Mouse (Mus musculus) right cerebral cortex, postnatal 4 days (tissue): ENCODE data around the gene Sap30l.
"Not testable (repeated sequence)": the region's sequence is repeated elsewhere in the genome, so short reads cannot be mapped to it uniquely, and the experiment has no call there.

Experiments
- DNase-seq: peaks from one replicate; pipeline ENCODE4 v3.0.0-alpha.2; 2022

Gene Sap30l

DNA sequence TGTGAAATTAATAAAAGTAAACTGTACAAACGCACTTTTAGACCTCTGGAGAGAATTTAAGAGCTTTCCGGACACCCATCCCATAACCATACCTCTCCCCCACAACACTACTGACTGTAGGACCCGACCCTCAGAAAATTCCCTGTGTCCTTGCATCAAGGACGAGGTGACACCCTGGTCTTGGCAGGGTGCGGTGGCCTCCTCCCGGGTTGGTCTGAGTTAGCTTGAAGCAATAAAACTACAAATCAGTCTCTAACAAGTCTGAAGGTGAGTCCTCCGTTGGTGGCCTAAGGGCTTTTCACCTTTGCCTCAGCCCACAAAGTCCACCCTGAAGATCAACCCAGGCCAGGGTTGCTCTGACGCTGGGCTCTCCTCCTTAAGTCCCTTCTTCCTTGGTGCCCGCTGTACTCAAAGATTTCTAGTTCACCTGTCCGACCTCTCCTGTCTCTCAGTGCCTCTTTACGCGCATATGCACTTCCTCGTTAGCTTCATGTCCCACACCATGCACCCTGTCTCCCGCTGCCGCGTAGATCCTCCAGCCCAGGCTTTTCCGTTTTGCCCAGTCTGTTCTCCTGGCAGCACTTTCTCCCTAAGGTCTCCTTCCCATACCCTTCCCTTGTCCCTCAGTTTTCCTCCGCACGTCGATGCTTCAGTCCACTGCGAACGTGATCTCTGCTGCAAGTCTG, 1.0 kb upstream of the Sap30l start:
- DNase-seq = no peak

DNA sequence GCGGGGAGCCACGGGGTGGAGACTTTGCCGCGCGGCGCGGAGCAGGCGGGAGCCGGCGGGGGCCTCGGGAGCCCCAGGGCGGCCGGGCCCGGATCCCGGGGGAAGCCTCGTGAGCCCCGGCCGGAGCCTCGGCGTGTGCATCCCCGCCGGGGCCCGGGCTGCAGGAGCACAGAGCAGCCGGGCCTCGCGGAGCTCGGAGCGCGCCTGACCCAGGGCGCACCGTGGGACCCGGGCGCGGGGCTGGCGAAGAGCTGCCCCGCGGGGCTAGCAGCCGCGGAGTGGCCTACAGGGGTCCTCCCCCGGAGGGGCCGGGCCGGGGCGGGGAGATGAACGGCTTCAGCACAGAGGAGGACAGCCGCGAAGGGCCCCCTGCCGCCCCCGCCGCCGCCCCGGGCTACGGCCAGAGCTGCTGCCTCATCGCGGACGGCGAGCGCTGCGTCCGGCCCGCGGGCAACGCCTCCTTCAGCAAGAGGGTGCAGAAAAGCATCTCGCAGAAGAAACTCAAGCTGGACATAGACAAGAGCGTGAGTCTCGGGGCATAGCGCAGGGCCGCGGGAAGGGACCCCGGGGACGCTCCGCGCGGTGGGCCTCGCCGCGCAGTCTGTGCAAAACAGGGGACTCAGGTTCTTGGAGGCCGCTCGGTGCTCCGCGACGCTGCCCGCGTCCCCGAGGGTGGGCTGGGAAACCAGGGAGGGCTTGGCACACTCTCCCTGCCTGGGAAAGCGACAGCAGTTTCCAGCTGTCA, 501 bp downstream of the Sap30l start:
- peak; percentile 55 for DNase-seq

DNA sequence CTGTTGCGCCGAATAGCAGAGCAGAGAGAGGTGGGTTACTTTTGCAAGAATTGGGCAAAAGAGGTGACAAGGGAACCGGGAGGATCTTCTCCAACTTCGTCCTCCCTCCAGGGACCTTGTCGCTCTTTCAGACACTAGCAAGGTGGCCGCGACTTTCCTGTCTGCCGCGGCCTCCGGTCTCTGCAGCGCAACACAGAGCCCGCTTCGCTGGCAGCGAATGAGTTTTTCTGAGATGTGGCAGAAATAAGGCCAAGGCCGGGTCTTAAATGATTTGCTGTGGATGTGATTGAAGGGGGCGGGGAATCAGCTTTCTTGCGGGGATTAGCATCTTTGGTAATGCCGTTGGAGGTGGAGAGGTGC, 1.1 kb downstream of the Sap30l start:
- no peak for DNase-seq

DNA sequence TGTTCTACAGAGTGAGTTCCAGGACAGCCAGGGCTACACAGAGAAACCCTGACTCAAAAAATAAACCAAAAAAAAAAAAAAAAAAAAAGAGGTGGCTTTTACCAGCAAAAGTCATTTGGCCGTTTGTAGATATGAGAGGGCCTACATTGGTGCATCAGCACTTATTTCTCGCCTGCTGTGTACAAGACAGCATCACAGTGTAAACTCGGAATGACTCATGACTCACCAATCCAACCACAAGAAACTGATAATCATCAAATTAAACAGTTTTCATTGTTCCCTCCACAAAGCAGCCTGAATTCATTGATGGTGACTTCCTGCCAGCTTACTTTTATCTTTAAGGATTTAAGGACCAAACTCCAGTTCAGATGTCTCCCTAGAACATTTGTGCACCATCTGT, 3.6 kb downstream of the Sap30l start:
- DNase-seq = no peak

DNA sequence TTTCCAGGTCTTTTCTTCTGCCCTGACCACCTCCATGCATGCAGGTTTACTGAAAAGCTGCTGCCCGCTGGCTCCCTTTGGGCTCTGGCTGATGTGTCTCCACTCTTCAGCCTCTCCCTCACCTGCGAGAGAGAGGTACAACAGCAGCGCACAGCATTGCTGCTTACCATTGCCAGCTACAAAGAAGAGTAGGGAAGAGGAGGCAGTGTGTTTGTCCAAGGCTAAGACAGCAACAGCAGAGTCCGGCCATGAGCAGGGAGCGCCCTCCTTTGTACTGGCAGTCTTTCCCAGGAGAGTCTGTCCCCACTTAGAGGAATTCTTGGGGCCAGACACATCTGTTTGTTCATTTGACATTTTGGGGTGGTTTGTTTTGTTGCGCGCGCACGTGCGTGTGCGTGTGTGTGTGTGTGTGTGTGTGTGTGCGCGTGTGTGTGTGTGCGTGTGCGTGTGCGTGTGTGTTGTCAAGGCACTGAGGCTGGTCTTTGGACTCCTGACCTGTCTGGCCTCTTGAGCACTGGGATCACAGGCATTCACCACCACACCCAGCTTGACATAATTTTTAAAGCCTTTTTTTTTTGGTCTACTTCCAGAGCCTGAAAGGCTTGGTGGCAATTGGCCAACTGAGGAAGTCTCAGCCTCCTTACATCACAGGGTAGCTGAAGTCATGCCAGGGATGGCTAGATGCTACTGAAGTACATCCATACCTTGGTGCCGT, 7.7 kb downstream of the Sap30l start:
- DNase-seq = no peak

DNA sequence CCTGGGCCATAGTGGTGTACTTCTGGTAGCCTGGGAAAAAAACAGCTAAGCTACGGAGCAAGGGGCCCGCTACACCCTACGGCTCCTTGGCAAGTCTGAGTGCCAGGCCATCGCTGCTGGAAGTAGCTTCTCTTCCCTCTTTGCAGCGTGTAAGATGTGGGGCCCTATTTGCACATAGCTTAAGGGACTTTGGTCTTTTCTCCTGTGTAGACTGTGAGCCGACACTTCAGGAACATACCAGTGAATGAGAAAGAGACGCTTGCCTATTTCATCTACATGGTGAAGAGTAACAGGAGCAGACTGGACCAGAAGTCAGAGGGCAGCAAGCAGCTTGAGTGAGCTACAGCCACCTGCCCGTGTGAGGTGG, 8.3 kb downstream of the Sap30l start:
- DNase-seq = no peak

DNA sequence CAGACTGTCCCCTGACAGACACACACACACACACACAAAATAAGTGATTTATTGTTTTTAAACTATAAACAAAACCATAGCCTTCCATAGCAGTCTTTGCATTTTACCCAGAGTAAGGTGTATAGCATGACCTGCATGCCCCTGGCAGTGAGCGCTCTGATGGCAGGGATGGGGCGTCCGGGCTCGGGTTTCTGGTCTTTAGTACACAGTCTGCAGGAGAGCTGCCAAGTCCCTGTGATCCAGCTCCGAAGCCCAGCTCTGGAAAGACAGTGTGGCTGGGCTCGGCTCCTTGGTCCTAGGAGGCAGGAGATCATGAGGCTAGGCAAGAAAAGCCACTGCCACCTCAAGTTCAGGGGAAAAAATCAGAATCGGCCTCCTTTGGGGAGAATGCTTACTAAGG, 9.6 kb downstream of the Sap30l start:
- DNase-seq = no peak

DNA sequence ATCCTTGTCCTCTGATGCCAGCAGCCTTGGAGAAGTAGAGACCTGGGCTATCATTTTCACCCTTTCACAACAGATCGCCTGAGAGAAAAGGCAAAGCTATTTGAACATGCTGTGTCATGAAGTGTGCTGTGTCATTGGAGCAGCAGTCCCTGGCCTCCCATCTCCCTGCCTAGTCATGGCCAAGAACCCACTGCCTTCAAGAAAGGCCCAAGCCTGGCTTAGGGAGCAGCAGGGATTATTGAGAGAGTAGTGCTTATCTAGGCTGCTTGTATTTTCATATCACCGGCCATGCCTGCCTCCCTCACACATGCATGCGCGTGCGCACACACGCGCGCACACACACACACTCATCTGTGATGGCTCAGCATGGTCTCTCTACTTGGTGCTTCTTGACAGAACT, 10.8 kb downstream of the Sap30l start:
- no peak for DNase-seq

DNA sequence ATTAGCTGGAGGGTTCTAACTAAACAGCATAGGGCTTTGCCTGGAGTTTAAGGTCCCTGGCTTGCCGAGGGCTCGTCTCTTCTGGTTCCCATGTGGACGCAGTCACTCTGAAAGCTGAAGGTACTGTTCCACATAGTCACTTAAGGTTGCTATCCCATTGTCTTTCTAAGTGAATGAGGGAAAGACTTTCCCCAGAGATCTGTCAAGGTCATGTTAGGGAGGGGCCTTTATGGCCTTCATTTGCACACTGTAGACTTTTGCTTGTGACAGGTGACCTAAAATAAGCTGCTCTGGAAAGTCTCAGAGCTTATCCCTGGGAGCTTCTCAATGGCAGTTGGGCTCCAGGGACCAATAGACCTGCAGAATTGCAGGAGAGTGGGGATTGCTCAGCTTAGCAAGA, 12.2 kb downstream of the Sap30l start:
- DNase-seq = no peak

DNA sequence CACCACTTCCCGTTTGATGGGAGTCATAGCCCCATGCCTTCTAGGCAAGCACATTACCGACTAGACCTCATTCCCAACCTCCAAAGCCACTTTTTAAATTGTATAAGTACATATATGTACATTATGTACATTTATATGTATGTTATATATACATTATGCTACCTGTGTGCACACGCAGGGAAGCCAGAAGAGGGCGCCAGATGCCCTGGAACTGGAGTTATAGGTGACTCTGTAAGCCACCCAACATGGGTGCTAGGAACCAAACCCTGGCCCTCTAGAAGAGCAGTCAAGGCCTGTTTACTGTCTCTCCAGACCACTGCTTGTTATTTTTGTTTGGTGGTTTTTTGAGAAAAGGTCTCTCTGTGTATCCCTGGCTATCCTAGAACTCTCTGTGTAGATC, 16.8 kb downstream of the Sap30l start:
- no peak for DNase-seq

DNA sequence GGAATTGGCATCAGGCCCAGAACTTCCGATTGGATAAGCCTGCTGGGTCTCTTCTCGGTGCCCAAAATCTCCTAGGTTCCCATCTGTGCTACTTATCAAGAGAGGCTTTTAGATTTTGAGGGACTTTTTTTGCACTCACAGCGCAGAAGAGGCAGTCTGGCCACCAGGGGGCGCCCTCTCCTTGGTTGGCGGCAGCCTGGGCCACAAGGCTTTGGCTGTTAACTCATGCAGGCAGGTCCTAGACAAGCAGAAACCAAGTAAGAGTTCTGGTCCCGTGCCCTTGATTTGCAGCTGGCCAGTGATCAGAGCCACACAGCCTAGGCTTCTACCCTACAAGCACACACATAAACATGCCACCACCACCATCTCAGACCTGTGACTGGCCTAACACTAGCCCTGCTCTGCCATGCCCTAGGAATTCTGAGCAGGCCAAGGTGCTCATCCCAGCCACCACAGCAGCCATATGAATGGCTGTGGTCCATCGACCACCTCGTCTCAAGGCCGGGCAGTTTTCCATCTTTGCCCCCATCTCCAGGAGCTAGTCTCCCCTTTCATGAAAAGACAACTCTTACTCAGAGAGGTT, 18.7 kb downstream of the Sap30l start:
- peak; percentile 90 for DNase-seq

DNA sequence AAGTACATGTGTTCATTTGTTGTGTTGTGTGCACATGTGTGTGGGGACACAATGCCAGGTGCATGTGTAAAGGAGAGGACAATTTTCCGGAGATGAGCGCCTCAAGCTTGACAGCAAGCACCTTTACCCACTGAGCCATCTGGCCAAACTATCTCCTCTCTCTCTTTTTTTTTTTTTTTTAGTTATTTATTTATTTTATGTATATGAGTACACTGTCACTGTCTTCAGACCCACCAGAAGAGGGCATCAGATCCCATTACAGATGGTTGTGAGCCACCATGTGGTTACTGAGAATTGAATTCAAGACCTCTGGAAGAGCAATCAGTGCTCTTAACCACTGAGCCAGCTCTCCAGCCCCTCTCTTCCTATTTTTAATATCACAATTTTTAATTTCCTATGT, 21.7 kb downstream of the Sap30l start:
- not testable (repeated sequence) for DNase-seq

DNA sequence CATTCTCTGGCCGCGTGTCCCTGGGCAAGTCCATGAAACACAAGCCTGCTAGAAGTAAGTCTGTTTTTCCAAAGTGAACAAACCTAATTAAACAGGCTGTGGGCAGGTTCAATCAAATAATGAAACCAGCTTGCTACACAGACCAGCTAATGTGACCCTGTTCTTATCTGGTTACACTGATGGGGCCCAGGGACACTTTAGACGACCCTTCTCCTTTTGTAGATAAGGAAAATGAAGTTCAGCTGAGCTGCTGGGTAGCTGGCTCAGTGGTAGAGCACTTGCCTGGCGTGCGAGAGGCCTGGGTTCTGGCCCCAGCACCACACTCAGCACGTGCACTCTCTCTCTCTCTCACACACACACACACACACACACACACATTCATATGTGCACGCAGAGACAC, 22.3 kb downstream of the Sap30l start:
- DNase-seq = no peak

DNA sequence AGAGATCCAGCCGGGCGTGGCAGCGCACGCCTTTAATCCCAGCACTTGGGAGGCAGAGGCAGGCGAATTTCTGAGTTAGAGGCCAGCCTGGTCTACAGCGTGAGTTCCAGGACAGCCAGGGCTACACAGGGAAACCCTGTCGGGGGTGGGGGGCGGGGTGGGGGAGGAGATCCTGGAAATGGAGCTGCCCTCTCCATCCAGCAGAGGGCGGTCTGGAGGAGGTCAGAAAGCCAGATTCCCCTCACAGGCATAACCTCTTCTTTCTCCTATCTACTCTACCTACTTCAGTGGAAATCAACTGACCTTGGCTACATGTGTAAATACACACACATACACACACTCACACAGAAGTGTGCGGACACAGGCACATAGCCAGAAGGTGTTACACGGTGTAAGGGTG, 23.8 kb downstream of the Sap30l start:
- DNase-seq = not testable (repeated sequence)

DNA sequence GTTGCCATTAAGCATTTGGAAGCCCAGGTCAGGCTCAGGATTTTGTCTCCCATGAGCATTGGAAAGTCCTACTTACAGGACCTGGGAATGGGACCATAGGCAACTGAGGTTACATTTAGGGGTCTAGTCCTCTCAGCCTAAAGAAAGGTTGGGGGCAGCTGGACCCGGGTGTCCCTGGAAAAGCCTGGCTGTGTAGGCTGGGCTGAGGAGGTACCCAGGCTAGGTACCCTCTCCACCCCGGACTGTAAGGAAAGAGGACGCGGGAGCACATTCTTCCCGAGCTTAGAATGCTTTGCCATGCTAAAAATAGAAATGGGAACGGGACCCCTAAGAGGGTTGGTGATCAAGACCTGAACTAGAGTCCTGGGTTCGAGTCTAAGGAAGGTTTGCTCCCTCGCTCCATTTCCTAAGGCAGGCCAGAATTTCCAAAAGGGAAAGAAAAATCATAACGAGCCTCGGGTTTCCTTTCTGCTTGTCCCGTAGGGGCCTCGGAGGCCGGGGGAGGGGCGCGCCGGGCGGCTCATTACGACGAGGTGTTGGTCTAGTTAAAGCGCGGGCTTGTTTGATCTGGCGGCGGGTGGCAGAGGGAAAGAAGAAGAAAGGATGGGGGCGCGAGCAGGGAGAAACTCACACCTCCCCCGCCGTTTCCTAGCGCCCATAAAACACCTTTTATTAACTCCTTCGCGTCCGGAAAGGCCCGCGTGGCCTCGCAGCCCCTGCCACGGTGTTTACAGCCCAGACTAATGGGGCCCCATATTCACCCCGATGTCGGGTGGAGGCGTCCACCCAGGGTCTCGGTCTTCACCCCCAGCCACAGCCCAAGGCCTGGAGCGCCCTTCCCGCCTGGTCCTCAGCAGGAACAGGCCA, 25.8 kb downstream of the Sap30l start:
- DNase-seq = no peak

DNA sequence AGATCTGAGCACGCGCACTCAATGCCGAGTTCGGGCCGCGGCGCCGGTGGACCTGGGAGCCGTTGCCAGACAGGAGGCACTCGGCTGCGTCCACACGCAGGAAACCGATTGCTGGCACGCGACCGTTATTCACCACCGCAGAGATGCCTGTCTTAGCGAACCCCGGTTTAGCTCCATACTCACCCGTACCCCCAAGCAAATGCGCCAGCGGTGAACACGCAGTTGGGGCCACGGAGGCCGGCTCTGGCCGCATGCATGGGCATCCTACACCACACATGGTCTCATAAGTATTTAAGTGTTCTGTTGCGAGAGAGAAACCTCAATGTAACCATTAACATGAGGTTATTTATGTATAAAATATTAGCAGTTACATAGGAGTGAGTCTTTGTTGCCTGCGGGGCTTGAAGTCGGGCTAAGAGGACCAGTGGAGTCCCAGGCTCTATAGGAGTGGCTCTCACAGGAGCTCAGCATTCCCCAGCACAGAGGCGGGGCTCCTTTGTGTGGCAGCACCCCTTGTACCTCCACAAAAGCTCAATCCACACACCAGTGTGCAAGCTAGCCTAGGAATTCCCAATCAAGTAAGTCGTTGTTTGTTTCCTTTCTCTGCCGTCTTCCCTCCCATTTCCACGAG, 26.6 kb downstream of the Sap30l start:
- DNase-seq = no peak

DNA sequence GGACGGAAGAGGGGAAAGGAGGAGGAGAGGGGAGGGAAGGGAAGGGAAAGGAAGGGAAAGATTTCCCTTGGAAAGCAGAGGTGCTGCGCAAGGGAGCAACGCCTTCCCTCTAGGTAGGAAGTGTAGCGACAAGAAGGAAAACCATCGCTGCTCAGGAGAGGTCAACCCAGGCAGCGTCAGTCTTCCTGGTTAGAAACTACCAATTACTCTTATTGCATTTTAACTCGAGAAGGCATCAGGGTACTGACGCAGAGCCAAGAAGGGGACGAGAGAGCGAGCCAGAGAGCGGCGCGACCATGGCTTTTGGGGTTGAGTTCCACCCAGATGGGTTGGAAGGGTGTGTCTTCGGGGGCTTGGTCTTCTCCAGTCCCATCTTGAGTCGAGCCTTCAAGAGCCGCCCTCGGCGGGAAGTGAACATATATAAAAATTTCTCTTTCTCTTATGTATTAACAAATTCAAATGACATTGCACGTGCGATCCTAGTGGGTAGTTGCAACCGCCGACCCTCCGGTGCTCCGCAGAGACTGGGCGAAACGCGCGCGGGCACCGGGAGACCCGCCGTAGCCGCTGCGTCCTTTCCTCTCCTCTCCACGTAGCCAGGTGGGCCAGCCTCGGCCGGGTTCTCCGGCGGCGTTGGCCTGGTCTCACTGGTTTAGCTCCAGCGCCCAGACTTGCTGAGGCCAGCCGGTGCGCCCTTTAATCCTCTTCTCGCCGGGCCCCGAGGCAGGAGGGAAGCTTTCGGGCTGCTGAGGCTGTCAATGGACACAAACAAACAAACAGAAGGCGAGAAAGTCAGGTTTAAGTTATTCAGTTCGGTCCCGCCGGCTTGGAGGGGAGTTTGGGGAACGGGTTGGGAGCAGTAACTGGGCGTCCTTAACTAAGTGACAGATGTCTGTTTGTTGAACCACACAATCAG, 27.8 kb downstream of the Sap30l start:
- no peak for DNase-seq

DNA sequence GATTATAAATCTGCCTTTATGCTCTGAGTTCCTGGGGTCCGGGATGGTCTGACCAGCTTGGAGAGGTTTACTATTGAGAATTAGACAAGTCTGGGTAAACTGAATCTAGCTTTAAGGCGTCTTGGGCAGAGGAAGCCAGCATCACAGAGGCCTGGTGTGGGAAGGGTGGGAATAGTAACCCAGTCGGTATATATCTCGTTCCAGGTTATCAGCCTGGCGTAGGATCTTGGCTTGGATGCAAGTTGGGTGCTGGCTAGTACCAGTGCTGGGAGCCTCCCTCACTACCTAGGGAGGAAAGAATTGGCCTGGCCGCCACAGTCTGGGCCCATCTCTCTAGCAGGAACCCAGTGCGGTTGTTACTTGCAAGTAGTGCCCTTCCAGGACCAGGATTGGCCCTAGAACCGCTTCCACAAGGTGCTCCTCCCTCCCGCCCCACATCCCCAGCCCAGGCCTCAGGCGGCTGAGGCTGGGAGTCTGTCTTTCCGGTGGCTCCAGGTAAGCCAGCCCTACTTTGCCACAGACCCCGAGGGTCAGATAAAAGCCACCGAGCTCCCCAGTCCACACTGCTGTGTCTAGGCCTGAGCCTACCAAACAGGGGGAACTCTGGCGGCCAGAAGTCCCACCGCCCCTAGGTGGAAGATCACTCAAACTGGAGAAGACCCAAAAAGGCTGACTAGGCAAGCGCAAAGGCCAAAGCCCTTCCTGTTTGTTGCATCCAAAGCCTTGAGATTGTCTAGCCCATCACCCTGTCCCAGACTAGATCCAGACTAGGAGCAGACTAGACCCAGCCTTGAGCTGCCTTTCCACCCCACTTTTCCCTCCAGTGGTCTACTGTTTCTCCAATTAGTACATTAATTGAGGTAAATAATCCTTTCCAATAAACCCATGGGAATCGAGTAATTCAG, 28.7 kb downstream of the Sap30l start:
- no peak for DNase-seq

DNA sequence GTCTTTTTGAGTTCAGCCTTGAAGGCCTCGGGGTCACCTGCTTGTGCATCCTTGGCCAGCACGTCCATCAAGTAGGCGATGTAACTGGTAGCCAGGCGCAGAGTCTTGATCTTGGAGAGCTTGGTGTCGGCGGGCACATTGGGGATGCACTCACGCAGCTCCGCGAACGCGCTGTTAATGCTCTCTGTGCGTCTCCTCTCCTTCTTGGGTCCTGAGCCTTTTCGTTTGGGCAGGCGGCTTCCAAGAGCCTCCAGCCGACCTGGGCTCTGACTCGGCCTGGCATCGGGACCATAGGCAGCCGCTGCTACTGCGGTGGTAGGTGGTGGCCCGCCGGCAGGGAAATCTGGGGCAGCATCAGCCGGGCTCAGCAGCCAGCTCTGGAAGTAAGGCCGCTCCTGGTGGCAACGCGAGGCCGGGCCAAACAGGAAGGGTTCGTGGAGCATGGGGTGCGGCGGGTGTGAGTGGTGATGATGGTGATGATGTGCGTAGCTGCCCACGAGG, 29.9 kb downstream of the Sap30l start:
- no peak for DNase-seq

DNA sequence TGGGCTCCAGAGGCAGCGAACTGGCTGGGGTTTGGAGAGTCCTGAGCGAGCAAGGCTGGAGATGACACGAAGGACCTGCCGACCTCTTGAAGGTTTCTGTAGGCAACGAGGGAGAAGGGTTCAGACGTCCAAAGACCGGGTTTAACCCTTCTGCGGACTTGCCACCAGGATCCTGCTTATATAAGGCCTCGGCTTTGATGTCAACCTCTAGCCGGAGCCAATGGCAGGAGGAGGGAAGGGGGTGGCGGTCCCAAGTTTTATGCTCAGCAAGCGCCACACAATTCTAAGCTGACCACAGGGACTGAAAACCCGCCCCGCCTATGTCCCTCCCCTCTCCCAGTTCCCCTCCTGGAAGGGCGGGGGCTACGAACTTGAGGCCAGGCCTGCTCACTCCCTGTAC, 30.4 kb downstream of the Sap30l start:
- DNase-seq = no peak
